Mouse (Mus musculus) thymus, adult 2 months (tissue): ENCODE results near the gene Klf4.

Experiments used
- CTCF ChIP-seq: fragments of 200-500 bp; IDR thresholded peaks from 2 replicates; pipeline ENCODE4 v1.5.1; 2012; ENCODE audit warnings: mild to moderate bottlenecking, control low read depth, low read length, moderate library complexity, borderline replicate concordance; ENCODE audit not compliant: control insufficient read depth, poor library complexity, insufficient read depth; ENCODE audit errors: extremely low read depth
- POLR2A ChIP-seq: fragments of 200-500 bp; IDR thresholded peaks from 2 replicates; pipeline ENCODE4 v1.6.1; 2012; ENCODE audit warnings: mild to moderate bottlenecking, low read length, control low read depth, moderate library complexity; ENCODE audit not compliant: control insufficient read depth, poor library complexity, insufficient read depth; ENCODE audit errors: extremely low read depth

- TF ChIP-seq CTCF (no peak), POLR2A (no peak)
These were observed 23.6 kb downstream of the Klf4 start for GRCm38 (mm10) chr4:55508712-55509111.
